Mouse (Mus musculus): Measurements from ENCODE around the gene Pxt1.

DNA sequence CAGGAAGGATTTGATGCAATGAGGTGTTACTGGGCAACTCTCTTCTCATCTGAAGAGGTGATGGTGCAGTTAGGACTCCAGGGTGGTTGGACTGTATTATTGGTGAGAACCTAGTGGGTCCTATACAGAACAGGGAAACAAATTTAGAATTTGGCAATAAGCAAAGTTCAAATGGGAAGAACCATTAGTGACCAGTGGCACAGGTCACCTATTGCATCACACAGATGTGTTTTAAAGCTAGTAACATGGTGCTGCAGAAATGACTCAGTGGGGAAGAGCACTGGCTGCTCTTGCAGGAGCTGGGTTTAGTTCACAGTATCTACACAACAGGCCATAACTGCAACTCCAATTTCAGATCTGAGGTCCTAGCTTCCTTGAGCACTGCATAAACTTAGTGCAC is 26.5 kb upstream of the Pxt1 start:
- TF ChIP-seq EP300 (IDR thresholded peaks at IDR 0.05; ENCODE audit: low read depth) (no peak), CTCF (IDR thresholded peaks at IDR 0.05; ENCODE audit: low read depth) (no peak)

Data from liver, embryonic 14.5 days (tissue).